Mouse (Mus musculus): ENCODE data around the gene Pdpr.
"Not testable (repeated sequence)": the region's sequence is repeated elsewhere in the genome, so short reads cannot be mapped to it uniquely, and the experiment has no call there.

Pdpr gene

DNA sequence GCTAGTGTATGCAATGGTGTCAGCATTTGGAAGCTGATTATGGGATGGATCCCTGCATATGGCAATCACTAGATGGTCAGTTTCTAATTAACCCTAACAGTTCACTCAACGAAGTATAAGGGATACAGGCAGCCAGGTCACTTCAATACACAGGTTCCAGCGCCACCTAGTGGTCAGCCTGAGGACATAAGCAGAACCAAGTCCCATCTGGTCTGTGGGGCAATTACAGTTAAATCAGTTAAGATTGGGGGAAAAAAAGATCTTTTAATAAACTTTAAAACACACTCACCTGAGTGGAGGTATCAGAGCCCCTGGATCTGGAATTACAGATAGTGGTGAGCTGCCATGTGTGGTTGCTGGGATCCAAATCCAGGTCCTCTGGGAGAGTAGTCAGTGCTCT, 4.3 kb upstream of the Pdpr start:
- peak; percentile 67 for DNase-seq (ENCODE audit: low read depth, low spot score)

DNA sequence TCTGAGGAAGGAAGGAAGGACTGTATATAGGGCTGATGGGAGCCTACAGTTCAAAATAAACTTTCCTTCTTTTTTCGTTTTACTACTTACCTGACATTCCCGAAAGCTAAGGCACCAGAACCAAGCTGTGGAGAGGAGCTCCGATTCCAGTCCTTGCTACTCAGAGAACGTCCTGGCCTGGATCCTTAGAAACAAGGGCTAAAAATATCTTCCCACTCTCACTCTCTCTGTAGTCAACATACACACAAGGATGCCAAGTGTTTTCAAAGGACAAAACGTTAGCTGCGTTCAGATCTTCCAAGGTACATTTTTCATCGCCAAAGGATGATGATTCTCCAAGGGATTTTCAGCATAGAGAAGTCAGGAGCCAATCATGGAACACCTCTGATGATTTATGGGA, 2.7 kb upstream of the Pdpr start:
- DNase-seq (ENCODE audit: low read depth, low spot score) = peak; percentile 66

DNA sequence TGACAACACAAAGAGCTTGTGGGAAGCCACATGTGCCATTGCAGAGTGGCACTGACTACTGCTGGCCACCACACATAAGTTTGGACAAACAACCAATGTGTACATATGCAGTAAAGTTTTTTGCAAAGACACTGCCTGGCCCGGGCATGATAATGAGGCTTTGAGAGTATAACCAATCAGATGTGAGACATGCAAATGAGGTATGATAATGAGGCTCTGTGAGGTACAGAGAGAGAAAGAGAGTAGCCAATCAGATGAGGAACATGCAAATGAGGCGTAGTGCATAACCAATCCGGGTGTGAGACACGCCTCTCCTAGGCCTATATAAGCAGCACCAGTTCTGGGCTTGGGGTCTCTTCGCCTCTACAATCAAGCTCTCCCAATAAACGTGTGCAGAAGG, 2.1 kb upstream of the Pdpr start, which contains the start of gene Clec18a:
Gene Clec18a, minus strand, starts transcription at position 101 of the 400 bp plus-strand sequence.
- DNase-seq (ENCODE audit: low read depth, low spot score) = not testable (repeated sequence)

DNA sequence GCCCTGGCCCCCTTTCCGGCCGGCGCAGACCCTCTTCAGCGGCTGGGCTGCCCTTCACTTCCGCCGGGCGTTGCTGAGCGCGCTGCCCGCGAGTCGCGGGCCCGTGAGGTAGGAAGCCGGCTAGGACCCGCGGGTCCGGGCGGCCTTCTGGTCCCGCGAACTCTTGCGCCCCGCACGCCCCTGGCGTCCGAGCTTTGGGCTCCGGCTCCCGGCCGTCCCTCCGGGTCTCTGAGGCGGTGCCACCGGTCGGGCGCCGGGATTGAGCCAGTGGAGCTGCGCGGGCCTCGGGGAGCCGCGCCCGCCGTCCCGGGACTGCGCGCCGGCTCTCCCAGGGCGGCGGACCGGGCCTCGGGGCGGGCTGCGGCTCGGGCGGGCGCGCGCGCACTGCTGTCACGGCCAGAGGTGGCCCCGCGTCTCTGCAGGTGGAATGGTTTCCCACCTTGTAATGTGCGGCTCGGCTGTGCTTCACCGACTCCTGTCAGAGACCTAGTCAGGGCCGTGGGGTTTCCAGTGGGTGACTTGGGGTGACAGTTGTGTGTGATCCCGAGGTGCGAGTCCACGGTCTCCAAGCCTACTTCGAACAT, 381 bp downstream of the Pdpr start:
- DNase-seq (ENCODE audit: low read depth, low spot score) = not testable (repeated sequence)

DNA sequence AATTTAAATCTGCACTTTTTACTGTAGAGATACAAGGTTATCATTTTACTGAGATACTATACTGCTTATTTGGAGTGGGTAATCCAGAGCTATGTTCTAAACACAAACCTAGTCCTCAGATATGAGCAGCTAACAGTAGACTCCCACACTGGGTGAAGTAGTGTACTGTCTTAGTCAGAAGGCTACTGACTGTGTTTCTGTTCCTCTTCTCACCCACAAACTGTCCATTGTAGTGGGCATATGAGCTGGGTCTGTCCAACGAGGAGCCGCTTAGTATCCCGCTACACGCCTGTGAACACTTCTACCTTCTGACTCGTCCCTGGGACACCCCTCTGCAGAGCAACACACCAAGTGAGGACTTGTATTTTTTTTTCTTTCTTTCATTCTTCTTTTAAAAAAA, 20.5 kb downstream of the Pdpr start:
- no peak for DNase-seq (ENCODE audit: low read depth, low spot score)

DNA sequence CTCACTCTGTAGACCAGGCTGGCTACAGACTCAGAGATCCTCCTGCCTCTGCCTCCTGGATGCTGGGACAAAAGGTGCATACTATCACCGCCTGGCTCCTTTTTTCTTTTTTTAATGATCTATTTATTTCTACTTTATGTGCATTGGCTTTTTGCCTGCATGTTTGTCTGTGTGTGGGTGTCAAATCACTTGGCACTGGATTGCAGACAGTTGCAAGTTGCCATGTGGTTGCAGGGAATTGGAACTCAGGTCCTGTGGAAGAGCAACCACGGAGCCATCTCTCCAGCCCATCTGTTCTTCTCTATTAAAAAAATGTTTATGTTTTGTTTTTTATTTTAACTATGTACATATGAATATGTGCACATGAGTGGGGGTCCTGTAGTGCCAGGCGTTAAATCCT, 25.1 kb downstream of the Pdpr start:
- no peak for DNase-seq (ENCODE audit: low read depth, low spot score)

DNA sequence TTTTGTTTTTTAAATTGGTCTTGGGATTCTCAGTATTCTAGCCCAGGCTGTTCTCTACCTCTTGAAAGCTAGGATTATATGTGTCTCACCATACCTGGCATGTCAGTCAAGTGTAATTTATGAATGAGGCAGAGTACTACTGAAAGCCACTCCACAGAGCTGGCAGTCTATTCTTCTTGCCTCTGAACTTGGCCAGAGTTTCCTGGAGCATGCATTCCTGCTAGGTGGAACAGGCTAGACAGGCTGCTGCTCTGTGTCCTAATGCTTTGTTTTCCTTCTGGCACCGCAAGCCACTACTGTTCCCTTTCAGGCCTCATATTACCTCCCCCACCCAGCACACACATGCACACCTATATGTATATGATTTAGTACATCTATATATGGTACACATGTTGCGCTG, 36.3 kb downstream of the Pdpr start:
- no peak for DNase-seq (ENCODE audit: low read depth, low spot score)

DNA sequence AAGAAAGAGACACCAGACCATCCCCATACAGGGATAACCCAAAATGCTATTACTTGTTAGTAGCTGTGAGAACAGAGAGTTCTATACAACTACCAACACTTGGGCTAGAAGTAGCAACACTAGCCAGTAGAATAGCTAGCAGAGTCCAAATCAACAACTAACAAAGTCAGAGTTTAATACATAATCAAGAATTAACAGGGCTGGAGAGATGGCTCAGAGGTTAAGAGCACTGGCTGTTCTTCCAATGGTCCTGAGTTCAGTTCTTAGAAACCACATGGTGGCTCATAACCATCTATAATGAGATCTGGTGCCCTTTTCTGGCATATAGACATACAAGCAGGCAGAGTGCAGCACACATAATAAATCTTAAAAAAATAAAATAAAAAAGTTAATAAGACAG, 48.1 kb downstream of the Pdpr start:
- no peak for DNase-seq (ENCODE audit: low read depth, low spot score)

DNA sequence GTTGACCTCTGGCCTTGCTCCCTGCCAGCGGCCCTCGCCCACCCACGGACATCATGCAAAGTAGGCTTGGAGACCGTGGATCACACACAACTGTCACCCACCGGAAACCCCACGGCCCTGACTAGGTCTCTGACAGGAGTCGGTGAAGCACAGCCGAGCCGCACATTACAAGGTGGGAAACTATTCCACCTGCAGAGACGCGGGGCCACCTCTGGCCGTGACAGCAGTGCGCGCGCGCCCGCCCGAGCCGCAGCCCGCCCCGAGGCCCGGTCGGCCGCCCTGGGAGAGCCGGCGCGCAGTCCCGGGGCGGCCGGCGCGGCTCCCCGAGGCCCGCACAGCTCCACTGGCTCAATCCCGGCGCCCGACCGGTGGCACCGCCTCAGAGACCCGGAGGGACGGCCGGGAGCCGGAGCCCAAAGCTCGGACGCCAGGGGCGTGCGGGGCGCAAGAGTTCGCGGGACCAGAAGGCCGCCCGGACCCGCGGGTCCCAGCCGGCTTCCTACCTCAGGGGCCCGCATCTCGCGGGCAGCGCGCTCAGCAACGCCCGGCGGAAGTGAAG, 50.5 kb downstream of the Pdpr start:
- DNase-seq (ENCODE audit: low read depth, low spot score) = not testable (repeated sequence)

DNA sequence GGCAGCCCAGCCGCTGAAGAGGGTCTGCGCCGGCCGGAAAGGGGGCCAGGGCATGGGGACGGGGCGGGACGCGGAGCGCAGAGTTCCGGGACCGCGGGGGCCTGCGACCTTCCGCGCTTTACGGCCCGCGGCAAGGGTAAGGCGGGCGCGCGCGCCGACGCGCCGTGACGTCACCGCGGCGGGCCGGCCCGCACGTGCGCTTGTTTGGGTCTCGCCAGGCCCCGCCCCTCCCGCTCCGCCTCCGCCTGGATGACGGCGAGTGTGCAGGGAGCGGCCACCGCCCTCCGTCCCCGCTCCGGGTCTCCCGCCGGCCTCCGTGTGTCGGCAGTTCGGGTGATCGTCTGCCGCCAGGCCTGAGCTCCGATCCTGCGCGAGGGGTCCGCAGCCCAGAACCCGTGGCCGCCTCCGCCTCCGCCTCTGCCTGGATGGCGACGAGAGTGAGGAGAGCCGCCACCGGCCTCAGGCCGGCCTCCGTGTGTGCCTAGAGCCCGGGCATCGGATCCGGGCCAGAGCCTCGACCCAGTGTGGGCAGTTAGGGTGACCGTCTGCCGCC, 51.1 kb downstream of the Pdpr start:
- DNase-seq (ENCODE audit: low read depth, low spot score) = peak; percentile 85

DNA sequence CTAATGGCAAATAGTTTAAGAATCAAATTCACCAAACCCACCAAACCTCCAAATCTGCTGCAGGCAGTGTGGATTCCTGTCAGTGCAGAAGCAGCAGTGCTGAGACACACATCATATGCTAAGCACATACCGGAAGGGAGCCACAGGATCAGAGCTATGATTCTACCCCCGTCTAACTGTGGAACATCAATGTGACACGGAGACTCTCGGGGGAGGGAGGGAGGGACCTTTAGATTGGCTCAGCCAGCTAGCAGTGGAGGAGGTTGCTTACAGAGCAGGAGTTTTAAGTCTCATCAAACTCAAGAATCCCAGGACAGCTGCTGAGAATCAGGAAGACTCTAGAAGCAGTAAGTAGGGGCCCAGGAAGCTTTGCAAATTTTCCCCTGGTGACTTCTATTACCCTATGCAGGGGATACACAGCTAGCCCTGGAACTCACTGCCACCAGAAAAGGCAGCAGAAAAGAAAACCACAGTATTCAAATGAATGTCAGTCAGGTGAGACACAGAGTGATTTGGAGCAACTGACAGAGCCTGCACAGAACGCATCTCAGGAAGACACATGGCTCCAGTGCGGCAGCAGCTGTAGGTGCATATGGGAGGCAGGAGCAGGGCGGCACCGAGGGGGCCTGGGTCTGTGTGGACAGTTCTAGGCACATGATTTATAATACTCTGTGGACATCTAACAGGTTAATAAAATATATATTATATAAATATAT, 61.4 kb downstream of the Pdpr start:
- no peak for DNase-seq (ENCODE audit: low read depth, low spot score)

DNA sequence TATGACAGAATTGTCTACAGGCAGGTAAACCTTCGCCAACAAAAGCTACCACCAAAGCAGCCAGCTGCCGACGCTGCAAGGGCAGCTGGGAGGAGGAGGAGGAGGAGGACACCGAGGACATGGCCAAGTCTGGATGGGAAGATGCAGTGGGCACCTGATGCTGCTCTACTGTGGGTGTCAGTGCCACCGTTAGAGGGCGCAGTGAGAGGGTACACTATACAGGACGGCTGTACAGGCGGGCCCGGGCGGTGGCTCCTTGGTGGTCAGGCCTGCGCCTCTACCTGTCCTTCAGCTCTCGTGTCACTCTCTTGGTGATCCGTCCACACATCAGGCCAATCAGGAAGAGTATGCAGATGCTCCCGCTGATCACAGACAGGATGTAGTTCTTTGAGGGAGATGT, 63.2 kb downstream of the Pdpr start:
- DNase-seq (ENCODE audit: low read depth, low spot score) = no peak

DNA sequence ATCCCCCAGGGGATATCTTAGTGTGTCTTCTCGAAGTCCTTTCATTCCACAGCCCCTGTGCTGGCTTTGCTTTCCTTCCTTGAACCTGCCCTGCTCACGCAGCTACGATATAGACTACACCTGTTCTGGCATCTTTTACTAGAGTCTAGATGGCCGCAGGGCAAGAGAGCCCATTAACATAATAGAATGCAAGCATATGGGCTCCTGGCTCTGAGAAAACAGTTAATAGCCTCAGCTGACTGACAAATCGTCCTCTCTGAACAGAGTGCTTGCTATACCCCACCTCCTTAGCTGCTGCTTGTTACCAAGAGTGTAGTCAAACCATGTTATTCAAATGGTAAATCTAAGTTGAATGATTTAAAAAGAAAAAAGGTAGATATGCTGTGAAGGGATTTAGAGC, 77.2 kb downstream of the Pdpr start:
- no peak for DNase-seq (ENCODE audit: low read depth, low spot score)

DNA sequence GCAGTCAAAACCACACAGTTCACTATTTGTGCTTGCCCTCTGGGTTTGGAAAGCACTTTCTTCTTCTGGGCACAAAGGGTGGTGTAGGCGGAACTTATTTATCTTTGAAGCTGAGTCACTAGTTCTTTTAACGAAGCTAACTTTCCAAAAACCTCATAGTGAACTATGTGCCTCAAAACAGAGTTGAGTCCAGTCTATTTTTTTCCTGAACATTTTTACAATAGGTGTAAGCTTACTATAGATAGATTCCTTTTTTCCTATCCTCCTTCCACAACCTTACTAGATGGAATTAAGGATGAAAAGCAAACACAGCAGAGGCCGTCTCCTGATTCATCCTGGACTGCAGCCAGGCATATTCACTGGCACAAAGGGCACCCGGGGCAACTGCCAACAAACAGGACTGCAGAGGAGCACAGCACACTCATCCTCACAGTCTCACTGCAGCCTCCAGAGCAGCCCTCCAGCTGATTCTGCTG, 91.1 kb downstream of the Pdpr start:
- DNase-seq (ENCODE audit: low read depth, low spot score) = peak; percentile 7
